Mouse (Mus musculus): ENCODE results near the gene Tox2. TPM values are rescaled to one million over a fixed set of nuclear protein-coding genes. Genes with fewer than 3 reads are reported as not detected.

The Tox2 gene
- polyA plus RNA-seq, 1 experiment from 2014 or later = 7.2 TPM

- Histone ChIP-seq H3K36me3 (ENCODE audit: insufficient read depth, low read length) (no peaks in the 10 kb centered on the region), H3K4me2 (replicated peaks; ENCODE audit: low read depth, low read length) (no peak overlapping the region), H3K27ac (ENCODE audit: low read length) (no peak overlapping the region), H3K9me3 (ENCODE audit: low read length) (no peaks in the 10 kb centered on the region), H3K4me1 (ENCODE audit: insufficient read depth, low read depth, low read length) (peaks cover 3% of the 10 kb centered on the region; the same call in 1 of the 2 replicates), H3K27me3 (replicated peaks; ENCODE audit: insufficient read depth, low read length) (no peaks in the 10 kb centered on the region), H3K9ac (replicated peaks; ENCODE audit: low read depth) (no peak overlapping the region), H3K4me3 (ENCODE audit: low read depth, low read length) (no peak overlapping the region)
- ATAC-seq = no peak
- no peak for DNase-seq (ENCODE audit: low spot score)
- no peak for TF ChIP-seq CTCF (IDR thresholded peaks at IDR 0.05)
- no peak for TF ChIP-seq EP300 (IDR thresholded peaks at IDR 0.05)
- WGBS = 83% methylated on average over 7 of the region's 7 CpGs
Observed at GRCm38 (mm10) chr2:163348677-163349076, 145.8 kb downstream of the Tox2 start.

GRCm38 (mm10) chr2:163349411-163349810 lies 146.5 kb downstream of the Tox2 start:
- Histone ChIP-seq H3K36me3 (ENCODE audit: insufficient read depth, low read length) (no peaks in the 10 kb centered on the region), H3K9ac (replicated peaks; ENCODE audit: low read depth) (no peak overlapping the region), H3K9me3 (ENCODE audit: low read length) (no peaks in the 10 kb centered on the region), H3K4me3 (ENCODE audit: low read depth, low read length) (no peak overlapping the region), H3K27me3 (replicated peaks; ENCODE audit: insufficient read depth, low read length) (no peaks in the 10 kb centered on the region), H3K4me1 (ENCODE audit: insufficient read depth, low read depth, low read length) (peaks cover 3% of the 10 kb centered on the region; the same call in 1 of the 2 replicates), H3K27ac (ENCODE audit: low read length) (no peak overlapping the region), H3K4me2 (replicated peaks; ENCODE audit: low read depth, low read length) (no peak overlapping the region)
- DNase-seq (ENCODE audit: low spot score) (peak; percentile 66), ATAC-seq (peak; percentile 40; the same call in 1 of the 2 replicates)
- TF ChIP-seq CTCF (IDR thresholded peaks at IDR 0.05) (no peak), EP300 (IDR thresholded peaks at IDR 0.05) (no peak)
- WGBS = 51% methylated on average over 9 of the region's 9 CpGs

GRCm38 (mm10) chr2:163350443-163350842 lies 147.5 kb downstream of the Tox2 start:
- no peaks in the 10 kb centered on the region for H3K4me1 ChIP-seq (ENCODE audit: insufficient read depth, low read depth, low read length)

DNA sequence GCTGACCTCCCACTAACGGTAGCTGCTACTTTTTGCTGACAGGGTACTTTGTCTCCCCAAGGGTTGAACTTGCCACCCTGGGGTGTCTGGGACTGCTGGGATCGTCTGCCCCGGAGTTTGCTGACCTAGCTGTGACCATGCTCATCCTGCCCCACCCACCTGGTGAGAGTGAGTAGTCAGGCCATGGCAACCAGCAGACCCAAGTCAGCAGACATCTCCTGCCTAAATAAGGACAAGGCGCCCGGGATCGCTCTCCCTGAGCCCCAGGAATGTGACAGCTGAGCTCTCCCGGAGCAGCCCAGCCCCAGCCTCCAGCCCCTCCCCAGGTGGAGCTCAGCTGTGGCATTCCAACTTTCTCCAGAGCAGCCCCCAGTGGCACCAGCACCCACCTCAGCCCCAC lies 150.8 kb downstream of the Tox2 start:
- TF ChIP-seq EP300 (IDR thresholded peaks at IDR 0.05) (no peak), CTCF (IDR thresholded peaks at IDR 0.05) (no peak)
- H3K27ac ChIP-seq (ENCODE audit: low read length) = no peak overlapping the region; the same call in 1 of the 2 replicates
- H3K9me3 ChIP-seq (ENCODE audit: low read length) = no peaks in the 10 kb centered on the region
- 4% methylated on average over 7 of the region's 7 CpGs for WGBS
- ATAC-seq = peak; percentile 70
- H3K36me3 ChIP-seq (ENCODE audit: insufficient read depth, low read length) = no peaks in the 10 kb centered on the region
- H3K4me2 ChIP-seq (replicated peaks; ENCODE audit: low read depth, low read length) = no peak overlapping the region
- no peaks in the 10 kb centered on the region for H3K27me3 ChIP-seq (replicated peaks; ENCODE audit: insufficient read depth, low read length)
- H3K4me3 ChIP-seq (ENCODE audit: low read depth, low read length) = no peak overlapping the region
- DNase-seq (ENCODE audit: low spot score) = peak; percentile 52
- no peaks in the 10 kb centered on the region for H3K4me1 ChIP-seq (ENCODE audit: insufficient read depth, low read depth, low read length)
- no peak overlapping the region for H3K9ac ChIP-seq (replicated peaks; ENCODE audit: low read depth)

More at GRCm38 (mm10) chr2:163350443-163350842, 147.5 kb downstream of the Tox2 start:
- no peaks in the 10 kb centered on the region for H3K27me3 ChIP-seq (replicated peaks; ENCODE audit: insufficient read depth, low read length)
- DNase-seq (ENCODE audit: low spot score) = no peak
- H3K9ac ChIP-seq (replicated peaks; ENCODE audit: low read depth) = no peak overlapping the region
- H3K4me3 ChIP-seq (ENCODE audit: low read depth, low read length) = no peak overlapping the region
- no peak for ATAC-seq
- H3K27ac ChIP-seq (ENCODE audit: low read length) = no peak overlapping the region
- no peaks in the 10 kb centered on the region for H3K9me3 ChIP-seq (ENCODE audit: low read length)
- no peak overlapping the region for H3K4me2 ChIP-seq (replicated peaks; ENCODE audit: low read depth, low read length)
- TF ChIP-seq EP300 (IDR thresholded peaks at IDR 0.05) (no peak), CTCF (IDR thresholded peaks at IDR 0.05) (peak; percentile 52)
- no peaks in the 10 kb centered on the region for H3K36me3 ChIP-seq (ENCODE audit: insufficient read depth, low read length)
- WGBS = 44% methylated on average over 5 of the region's 5 CpGs

- ATAC-seq (no peak), DNase-seq (ENCODE audit: low spot score) (no peak)
- H3K36me3 ChIP-seq (ENCODE audit: insufficient read depth, low read length) = no peaks in the 10 kb centered on the region
- H3K27me3 ChIP-seq (replicated peaks; ENCODE audit: insufficient read depth, low read length) = no peaks in the 10 kb centered on the region
- H3K27ac ChIP-seq (ENCODE audit: low read length) = no peak overlapping the region
- H3K9ac ChIP-seq (replicated peaks; ENCODE audit: low read depth) = no peak overlapping the region
- 72% methylated on average over 8 of the region's 8 CpGs for WGBS
- TF ChIP-seq EP300 (IDR thresholded peaks at IDR 0.05) = no peak
- no peak for TF ChIP-seq CTCF (IDR thresholded peaks at IDR 0.05)
- H3K4me3 ChIP-seq (ENCODE audit: low read depth, low read length) = no peak overlapping the region
- no peaks in the 10 kb centered on the region for H3K9me3 ChIP-seq (ENCODE audit: low read length)
- no peak overlapping the region for H3K4me2 ChIP-seq (replicated peaks; ENCODE audit: low read depth, low read length)
- H3K4me1 ChIP-seq (ENCODE audit: insufficient read depth, low read depth, low read length) = no peaks in the 10 kb centered on the region
Observed at GRCm38 (mm10) chr2:163355666-163356065, 152.7 kb downstream of the Tox2 start.

- DNase-seq (ENCODE audit: low spot score) = no peak
- no peaks in the 10 kb centered on the region for H3K36me3 ChIP-seq (ENCODE audit: insufficient read depth, low read length)
- ATAC-seq = peak; percentile 7; the same call in 1 of the 2 replicates
- 78% methylated on average over 12 of the region's 12 CpGs for WGBS
- no peak overlapping the region for H3K27ac ChIP-seq (ENCODE audit: low read length)
- no peak overlapping the region for H3K4me2 ChIP-seq (replicated peaks; ENCODE audit: low read depth, low read length)
- no peak overlapping the region for H3K9ac ChIP-seq (replicated peaks; ENCODE audit: low read depth)
- TF ChIP-seq EP300 (IDR thresholded peaks at IDR 0.05) (no peak), CTCF (IDR thresholded peaks at IDR 0.05) (no peak)
- H3K4me3 ChIP-seq (ENCODE audit: low read depth, low read length) = no peak overlapping the region
- H3K27me3 ChIP-seq (replicated peaks; ENCODE audit: insufficient read depth, low read length) = no peaks in the 10 kb centered on the region
- H3K4me1 ChIP-seq (ENCODE audit: insufficient read depth, low read depth, low read length) = no peaks in the 10 kb centered on the region
- no peaks in the 10 kb centered on the region for H3K9me3 ChIP-seq (ENCODE audit: low read length)
Observed at GRCm38 (mm10) chr2:163356113-163356840, 153.4 kb downstream of the Tox2 start.

Data from lung, postnatal 0 days (tissue).